Comparison of ENCODE assay signal across 10 mouse cellular contexts in the genomic region with DNA sequence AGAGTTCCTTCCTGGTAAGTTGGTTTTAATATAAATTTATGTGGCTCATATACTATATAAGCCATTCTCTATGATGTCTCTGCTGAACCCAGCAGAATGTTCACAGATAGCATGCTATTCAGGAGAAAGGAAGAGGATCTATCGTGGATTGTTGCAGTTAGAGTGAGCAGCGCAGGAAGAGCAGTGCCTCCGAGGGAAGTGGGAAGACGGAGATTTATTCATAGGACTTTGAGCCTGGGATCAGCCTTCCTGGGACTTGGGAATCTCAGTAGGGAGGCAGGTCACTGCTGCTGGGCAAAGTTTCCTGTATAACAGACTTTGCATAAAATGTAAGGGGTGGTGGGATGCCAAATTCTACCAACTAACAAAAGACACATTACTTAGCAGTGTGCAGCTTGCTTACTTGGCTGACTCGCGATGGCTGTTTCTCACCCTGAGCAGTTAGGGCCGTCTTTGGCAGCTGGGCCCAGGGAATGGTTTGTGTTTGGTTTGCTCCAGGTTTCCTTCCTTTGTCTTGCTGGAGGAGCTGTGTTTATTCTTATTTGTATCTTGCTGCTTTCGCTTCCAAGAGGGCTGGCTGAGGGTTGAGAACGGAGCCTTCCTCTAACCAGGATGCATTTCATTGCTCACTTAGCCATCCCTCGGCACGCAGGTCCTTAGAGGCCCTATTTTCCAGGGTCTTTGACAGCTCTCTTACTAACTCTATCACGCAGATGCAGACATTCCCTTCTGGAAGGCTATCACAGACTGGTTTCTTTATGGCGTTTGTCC.
A peak's percentile ranks its signal among the peaks of the same experiment; 100 is the strongest.
DNase-seq lines count a peak whose midpoint lies in the region; ATAC-seq and TF ChIP-seq lines count a peak whose summit lies in the region.
"Had no signal": no experiment of that assay in that cellular context is flagged by ENCODE, and none has a peak within 500 bp of the region (broad histone marks: within the 10 kb centered on the region; RNA-seq: fewer than 3 reads in every experiment).

No protein-coding gene starts in this region.

- 55% methylated on average over 13 of the region's 13 CpGs for whole genome bisulfite sequencing in kidney, embryonic 16.5 days
- WGBS in heart, embryonic 13.5 days: 48% methylated on average over 13 of the region's 13 CpGs
- 53% methylated on average over 13 of the region's 13 CpGs for WGBS in cerebellum, adult 2 months

- no peak for ATAC-seq in kidney, embryonic 16.5 days (ENCODE audit: low FRiP score, low TSS enrichment)
- ATAC-seq in heart, embryonic 13.5 days (ENCODE audit: extremely low read depth, insufficient number of reproducible peaks, low FRiP score, low TSS enrichment): no peak; the same call in 1 of the 2 replicates

- H3ac ChIP-seq in myocyte (ENCODE audit: control insufficient read depth, insufficient read length): no peak overlapping the region

- DNase-seq in kidney, adult 9 months: peak; percentile 5
- DNase-seq in kidney, postnatal 14 days: peak; percentile 21
- DNase-seq in c-Kit-positive CD71-positive TER-119-positive erythroid progenitor cells, embryonic 14.5 days (ENCODE audit: low spot score): no peak
- no peak for DNase-seq in cerebellum, adult 2 months
- DNase-seq in retina, postnatal 1 day: no peak
- DNase-seq: cerebellum, adult 11-12 months; thymus, adult 18-20 months had no signal

- no peak for TF ChIP-seq CTCF in cerebellum, adult 2 months (IDR thresholded peaks at IDR 0.05; ENCODE audit: borderline replicate concordance, insufficient read depth, low read depth, low read length)

- H3K4me1 ChIP-seq in kidney, embryonic 16.5 days (ENCODE audit: insufficient read depth, low read length): no peaks in the 10 kb centered on the region
- peaks cover 17% of the 10 kb centered on the region; the same call in 1 of the 2 replicates for H3K4me1 ChIP-seq in heart, embryonic 13.5 days
- H3K4me1 ChIP-seq in cerebellum, adult 2 months (ENCODE audit: control insufficient read depth, insufficient read depth, low read length): peaks cover 4% of the 10 kb centered on the region; the same call in 1 of the 2 replicates

- H3K36me3 ChIP-seq in kidney, embryonic 16.5 days (ENCODE audit: insufficient read depth, low read length): no peaks in the 10 kb centered on the region
- H3K36me3 ChIP-seq in heart, embryonic 13.5 days: no peaks in the 10 kb centered on the region
- H3K36me3 ChIP-seq in myocyte (ENCODE audit: control insufficient read depth, insufficient read depth): no peaks in the 10 kb centered on the region

- TF ChIP-seq POLR2A in myocyte (IDR thresholded peaks at IDR 0.05; ENCODE audit: insufficient read length, low read depth): no peak
- TF ChIP-seq POLR2A in cerebellum, adult 2 months (IDR thresholded peaks at IDR 0.05; ENCODE audit: borderline replicate concordance, insufficient read depth, low read length): no peak

- H3K79me2 ChIP-seq in myocyte (ENCODE audit: control insufficient read depth, insufficient read depth): no peaks in the 10 kb centered on the region

- H3K27ac ChIP-seq in kidney, embryonic 16.5 days (ENCODE audit: low read length): no peak overlapping the region
- peak overlapping the region; percentile 76 for H3K27ac ChIP-seq in heart, embryonic 13.5 days (replicated peaks)
- no peak overlapping the region for H3K27ac ChIP-seq in cerebellum, adult 2 months (ENCODE audit: insufficient read depth, low read length)

- no peaks in the 10 kb centered on the region for H3K9me3 ChIP-seq in kidney, embryonic 16.5 days (ENCODE audit: low read length)
- H3K9me3 ChIP-seq in heart, embryonic 13.5 days: no peaks in the 10 kb centered on the region; the same call in 1 of the 2 replicates

- H3K4me3 ChIP-seq in kidney, embryonic 16.5 days (ENCODE audit: low read length): no peak overlapping the region
- H3K4me3 ChIP-seq in heart, embryonic 13.5 days: no peak overlapping the region
- no peak overlapping the region for H3K4me3 ChIP-seq in myocyte
- no peak overlapping the region for H3K4me3 ChIP-seq in cerebellum, adult 2 months (replicated peaks; ENCODE audit: insufficient read depth, low read depth, low read length)

- H3K27me3 ChIP-seq in kidney, embryonic 16.5 days (ENCODE audit: insufficient read depth, low read length): no peaks in the 10 kb centered on the region
- H3K27me3 ChIP-seq in heart, embryonic 13.5 days (replicated peaks): no peaks in the 10 kb centered on the region
- H3K27me3 ChIP-seq in myocyte (ENCODE audit: control insufficient read depth, insufficient read depth, insufficient read length): no peaks in the 10 kb centered on the region
- H3K27me3 ChIP-seq in cerebellum, adult 2 months (ENCODE audit: control insufficient read depth, insufficient read depth, low read length): no peaks in the 10 kb centered on the region

- H3K4me2 ChIP-seq in kidney, embryonic 16.5 days (replicated peaks; ENCODE audit: low read depth, low read length): no peak overlapping the region
- H3K4me2 ChIP-seq in heart, embryonic 13.5 days: 0 out of 2 replicates have a peak overlapping the region, but pooled peaks have one; percentile 11
- H3K4me2 ChIP-seq in myocyte (ENCODE audit: low read depth): peak overlapping the region; percentile 8

- no peak overlapping the region for H3K9ac ChIP-seq in kidney, embryonic 16.5 days (replicated peaks; ENCODE audit: low read length)
- H3K9ac ChIP-seq in heart, embryonic 13.5 days: no peak overlapping the region

TF ChIP-seq in myocyte, 11 proteins besides CTCF, POLR2A, EP300 and RAD21:
- TF ChIP-seq CEBPB (IDR thresholded peaks at IDR 0.05; ENCODE audit: insufficient read depth, poor library complexity, severe bottlenecking) (no peak), TCF3 (IDR thresholded peaks at IDR 0.05; ENCODE audit: insufficient read length, low read depth) (no peak), MYOG (IDR thresholded peaks at IDR 0.05; ENCODE audit: control insufficient read depth in 1 of 3, insufficient read depth in 1 of 3, insufficient read length in 2 of 3, low read depth in 2 of 3) (no peak), POLR2AphosphoS2 (IDR thresholded peaks at IDR 0.05; ENCODE audit: insufficient read length, low read depth) (no peak), E2F4 (IDR thresholded peaks at IDR 0.05; ENCODE audit: insufficient read depth) (no peak), MAX (IDR thresholded peaks at IDR 0.05; ENCODE audit: low read depth) (no peak), SRF (IDR thresholded peaks at IDR 0.05; ENCODE audit: control insufficient read depth, insufficient read length, low read depth) (no peak), REST (IDR thresholded peaks at IDR 0.05; ENCODE audit: insufficient read depth, insufficient read length) (no peak), TCF12 (IDR thresholded peaks at IDR 0.05; ENCODE audit: insufficient read depth, poor library complexity, severe bottlenecking) (no peak), MYOD1 (IDR thresholded peaks at IDR 0.05; ENCODE audit: control insufficient read depth in 1 of 3, insufficient read length in 2 of 3, low read depth in 2 of 3) (no peak), USF1 (IDR thresholded peaks at IDR 0.05; ENCODE audit: low read depth) (no peak)
TF ChIP-seq in myocyte: peak in this region for 0.

Comparison
In these comparisons a context has a peak if more than half of its experiments do, and no peak if none do; other contexts are left out.
1. DNase-seq: peak in kidney, adult 9 months (single experiment) and kidney, postnatal 14 days (single experiment); none in c-Kit-positive CD71-positive TER-119-positive erythroid progenitor cells, embryonic 14.5 days (single experiment), cerebellum, adult 2 months (0 of 2) and retina, postnatal 1 day (single experiment).